Mouse (Mus musculus) cerebellum, postnatal 4 days (tissue): ENCODE data around the gene Prkaa1.
A peak's percentile ranks its signal among the peaks of the same experiment; 100 is the strongest.

ENCODE experiments used
- DNase-seq, 2 experiments: peaks; one replicate each; pipeline ENCODE4 v3.0.0; 2022; ENCODE audit warnings: low spot score in 2 of 2, mixed read lengths in 1 of 2

Prkaa1 gene

GRCm38 (mm10) chr15:5143361-5144020 lies at the start of gene Prkaa1:
TSS of gene Prkaa1 (plus strand) at chr15:5143861.
- peak; percentile 60 to 72 for DNase-seq

DNA sequence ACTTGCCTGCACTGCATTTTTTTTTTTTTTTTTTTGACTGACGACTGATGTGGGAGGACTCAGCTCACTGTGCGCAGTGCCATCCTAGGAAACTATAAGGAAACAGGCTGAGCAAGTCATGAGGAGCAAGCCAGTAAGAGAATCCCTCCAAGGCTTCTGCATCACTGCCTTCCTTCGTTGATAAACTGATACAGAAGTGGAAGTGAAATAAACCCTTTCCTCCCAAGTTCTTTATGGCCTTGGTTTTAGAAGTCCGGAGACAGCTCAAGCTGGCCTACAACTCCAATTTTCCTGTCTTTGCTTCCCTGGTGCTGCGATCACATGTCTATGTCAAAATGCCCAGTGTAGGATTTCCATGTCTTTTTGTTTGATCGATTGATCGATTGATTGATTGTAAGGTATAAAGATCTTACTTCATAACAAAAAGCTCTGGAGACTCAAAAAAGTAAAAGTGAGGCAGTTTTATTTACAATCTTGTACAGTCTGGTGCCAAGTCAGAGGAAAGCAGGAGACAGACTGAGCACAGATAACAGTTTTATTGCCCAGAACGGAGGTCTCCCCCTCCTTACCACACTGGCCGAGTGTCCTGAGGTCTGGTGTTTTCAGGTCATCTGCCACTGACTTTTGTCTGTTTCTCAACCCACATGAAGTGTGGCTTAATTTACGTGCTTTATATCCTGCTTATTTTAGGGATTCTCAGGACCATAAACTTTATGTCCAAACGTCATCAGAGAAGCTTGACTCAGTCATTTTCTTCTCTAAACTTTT lies 47.9 kb upstream of the Prkaa1 start:
- DNase-seq: no peak

- DNase-seq: no peak
Measured at GRCm38 (mm10) chr15:5097376-5097775, 46.3 kb upstream of the Prkaa1 start.

- no peak for DNase-seq
Measured at GRCm38 (mm10) chr15:5102312-5102711, 41.3 kb upstream of the Prkaa1 start.

DNA sequence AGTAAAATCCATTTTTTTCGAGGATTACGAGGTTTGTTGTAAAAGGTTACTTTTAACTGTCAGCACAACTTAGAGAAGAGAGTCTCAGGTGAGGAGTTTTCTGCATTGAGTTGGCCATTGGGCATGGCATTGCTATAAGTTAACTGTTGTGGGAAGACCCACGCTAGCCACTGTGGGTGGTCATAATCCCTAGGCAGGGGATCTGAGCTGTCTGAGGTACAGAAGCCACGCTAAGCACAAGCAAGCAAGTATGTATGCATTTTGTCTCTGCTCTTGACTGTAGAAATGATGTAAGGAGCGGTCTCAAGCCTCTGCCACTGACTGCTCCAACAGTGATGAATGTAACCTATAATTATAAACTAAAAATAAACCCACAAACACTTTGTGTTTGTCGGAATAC lies 37.8 kb upstream of the Prkaa1 start:
- no peak for DNase-seq

GRCm38 (mm10) chr15:5106293-5106692 lies 37.4 kb upstream of the Prkaa1 start:
- DNase-seq: no peak

DNA sequence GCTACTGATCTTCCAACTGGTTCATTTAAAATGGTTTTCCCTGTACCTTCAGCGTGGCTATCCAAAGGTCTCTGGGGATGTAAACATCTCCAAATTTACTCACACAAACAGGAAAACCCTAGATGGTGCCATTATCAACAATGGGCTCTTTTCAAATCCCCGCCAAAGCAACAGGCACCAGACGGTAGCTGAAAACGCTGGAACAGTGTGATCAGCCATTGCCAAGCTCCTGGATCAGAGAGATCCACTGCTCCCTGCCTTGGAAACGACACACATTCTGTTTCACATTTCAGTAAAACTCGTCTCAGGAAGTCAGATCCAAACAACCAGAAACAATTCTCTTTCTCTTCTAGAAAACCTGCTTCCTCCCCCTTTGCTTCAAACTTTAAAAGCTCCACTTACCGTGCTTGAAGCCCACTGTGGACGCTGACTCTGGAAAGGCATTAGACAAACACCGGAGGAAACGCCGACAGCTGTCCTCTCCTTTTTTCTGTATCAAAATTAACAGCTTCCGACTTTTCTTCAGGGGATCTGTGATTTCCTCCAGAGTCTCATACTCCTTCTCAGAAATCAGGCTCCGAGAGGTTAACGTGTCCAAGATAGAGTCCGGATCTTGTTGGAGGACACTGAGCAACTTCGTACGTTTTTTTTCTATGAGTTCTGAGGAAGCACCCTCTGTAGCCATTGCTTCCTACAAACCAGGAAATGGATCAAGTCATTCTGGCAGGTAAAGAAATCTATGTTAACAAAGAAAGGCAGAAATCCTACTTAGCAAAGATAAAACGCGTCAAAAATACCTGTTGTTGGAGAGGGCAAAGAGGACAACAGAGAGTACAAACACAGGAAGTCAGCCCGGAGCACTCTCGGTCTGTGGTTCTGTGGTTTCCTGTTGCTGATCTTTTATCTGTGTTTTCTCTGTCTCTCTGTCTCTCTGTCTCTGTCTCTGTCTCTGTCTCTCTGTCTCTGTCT lies 35.7 kb upstream of the Prkaa1 start, which contains the start of gene Card6:
Card6 (minus strand) TSS at position 854 of the 969 bp plus-strand sequence.
- DNase-seq: no peak

DNA sequence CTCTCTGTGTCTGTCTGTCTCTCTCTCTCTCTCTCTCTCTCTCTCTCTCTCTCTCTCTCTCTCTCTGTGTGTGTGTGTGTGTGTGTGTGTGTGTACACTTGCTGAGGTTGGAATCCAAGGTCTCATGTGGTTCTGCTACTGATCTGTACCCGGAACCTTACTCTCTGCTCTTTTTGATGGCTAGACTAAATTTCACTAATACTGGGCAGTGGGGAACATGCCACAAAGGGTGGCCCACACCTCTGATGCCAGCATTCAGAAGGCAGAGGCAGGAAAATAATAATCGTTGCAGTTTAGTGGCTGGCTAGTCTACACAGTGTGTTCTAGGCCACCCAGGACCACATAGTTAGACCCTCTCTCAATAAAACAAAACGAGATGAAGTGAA lies 35.0 kb upstream of the Prkaa1 start:
- DNase-seq: no peak

DNA sequence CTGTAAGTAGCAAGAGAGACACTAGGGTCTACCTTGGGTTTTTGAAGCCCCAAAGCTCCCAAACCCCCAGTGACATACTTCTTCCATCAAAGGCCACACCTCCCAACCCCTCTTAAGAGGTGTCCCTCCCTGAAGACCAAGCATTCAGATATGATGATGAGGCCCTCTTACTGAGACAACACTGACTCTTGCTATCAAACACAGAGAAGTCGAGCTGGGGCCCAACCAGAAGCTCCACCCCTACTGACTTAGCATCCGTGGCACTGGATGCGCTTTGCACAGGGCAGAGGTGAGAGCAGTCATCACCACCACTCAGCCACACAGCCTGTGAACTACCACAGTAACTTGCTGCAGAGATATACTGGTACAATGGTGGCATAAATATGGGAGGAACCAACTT lies 31.0 kb upstream of the Prkaa1 start:
- no peak for DNase-seq

DNA sequence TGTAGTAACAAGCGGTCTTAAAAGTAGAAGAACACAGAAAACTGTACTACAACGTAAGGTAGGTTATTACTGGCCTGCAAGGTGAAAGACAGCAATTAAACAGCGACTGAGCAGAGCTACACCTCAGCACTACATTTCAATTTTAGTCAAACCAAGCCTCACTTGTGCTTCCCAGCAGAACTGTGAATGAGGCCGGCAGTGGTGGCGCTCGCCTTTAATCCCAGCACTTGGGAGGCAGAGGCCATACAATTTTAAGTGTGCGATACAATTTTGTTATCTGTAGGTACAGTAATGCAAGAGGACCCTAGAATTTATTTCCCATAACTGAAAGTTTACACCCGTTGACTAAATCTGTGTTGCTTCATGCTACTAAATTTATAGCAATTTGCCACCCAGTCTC lies 28.5 kb upstream of the Prkaa1 start:
- DNase-seq: no peak

- DNase-seq: peak; percentile 98 to 99
Measured at GRCm38 (mm10) chr15:5116270-5117030, 27.2 kb upstream of the Prkaa1 start, which contains the start of gene Rpl37. TSS of gene Rpl37 (plus strand) at chr15:5116645.

GRCm38 (mm10) chr15:5117031-5117601 lies 26.5 kb upstream of the Prkaa1 start:
- DNase-seq: no peak

DNA sequence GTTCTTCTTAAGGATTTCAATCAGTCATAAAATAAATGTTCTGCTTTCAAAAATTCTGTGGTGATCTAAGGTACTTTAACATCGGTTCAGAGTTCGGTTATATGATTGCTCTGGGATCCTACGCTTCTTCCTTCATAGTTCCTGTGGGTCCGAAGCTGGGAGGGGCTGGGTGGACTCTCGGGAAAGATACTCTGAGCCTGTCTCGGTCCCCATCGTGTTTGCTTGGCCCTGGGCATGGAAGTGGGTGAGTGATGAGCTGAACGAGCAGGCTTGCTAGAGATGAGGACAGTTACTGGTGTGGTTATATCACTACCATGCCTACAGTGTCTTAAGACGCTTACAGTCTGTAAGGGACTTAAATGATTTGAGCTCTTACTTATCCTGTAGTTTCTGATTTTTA lies 25.0 kb upstream of the Prkaa1 start:
- DNase-seq: no peak

DNA sequence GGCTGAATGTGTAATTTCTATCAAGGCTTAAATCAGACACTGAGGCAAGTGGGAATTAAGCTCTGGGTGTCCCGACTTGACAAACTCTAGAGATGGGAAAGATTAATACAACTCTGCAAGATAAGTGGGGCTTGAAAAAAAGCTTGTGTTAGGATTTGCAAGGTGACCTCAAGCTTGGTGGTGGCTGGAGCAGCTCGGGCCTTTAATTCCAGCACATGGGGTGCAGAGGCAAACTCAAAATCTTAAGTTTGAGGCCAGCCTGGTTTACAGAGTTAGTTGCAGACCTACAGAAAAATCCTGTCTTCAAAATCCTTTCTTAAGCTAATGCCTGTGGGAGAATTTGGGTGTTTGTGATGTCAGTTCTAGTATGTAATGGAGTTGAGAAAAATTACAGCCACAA lies 24.5 kb upstream of the Prkaa1 start:
- DNase-seq: no peak

DNA sequence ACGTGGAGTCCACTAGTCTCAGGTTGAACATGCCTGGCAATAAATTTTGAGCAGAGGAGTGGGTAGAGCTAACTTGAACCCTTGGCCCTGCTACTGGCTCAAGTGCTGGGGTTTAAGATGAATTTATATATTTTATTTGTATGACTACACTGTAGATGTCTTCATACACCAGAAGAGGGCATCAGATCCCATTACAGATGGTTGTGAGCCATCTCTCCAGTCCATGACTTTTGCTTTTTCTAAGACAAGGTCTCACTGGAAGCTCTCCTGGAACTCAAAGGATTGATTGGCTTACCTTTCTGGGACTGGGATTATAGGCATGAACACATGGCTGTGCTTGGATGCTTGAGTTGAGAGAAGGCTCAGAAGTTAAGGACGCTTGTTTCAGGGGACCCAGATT lies 24.0 kb upstream of the Prkaa1 start:
- no peak for DNase-seq

GRCm38 (mm10) chr15:5121535-5122313 lies 21.9 kb upstream of the Prkaa1 start:
- DNase-seq: no peak

- DNase-seq: no peak
Measured at GRCm38 (mm10) chr15:5126456-5126855, 17.2 kb upstream of the Prkaa1 start.

GRCm38 (mm10) chr15:5127487-5127886 lies 16.2 kb upstream of the Prkaa1 start:
- no peak for DNase-seq

GRCm38 (mm10) chr15:5128176-5128940 lies 15.3 kb upstream of the Prkaa1 start:
- no peak for DNase-seq
